Mouse (Mus musculus) kidney, adult 2 months (tissue): Measurements from ENCODE around the gene Klk5.

Experiments
- CTCF ChIP-seq: fragments of 200-500 bp; conservative IDR thresholded peaks from 2 replicates; pipeline ENCODE4 v1.5.1; 2011; ENCODE audit warnings: low read depth, mild to moderate bottlenecking, control low read depth, low read length, moderate library complexity, mixed read lengths; ENCODE audit not compliant: insufficient read depth, insufficient read length
- POLR2A ChIP-seq: fragments of 200-500 bp; IDR thresholded peaks from one replicate; pipeline ENCODE4 v1.6.1; 2011; ENCODE audit warnings: low read depth, low read length, control low read depth

DNA sequence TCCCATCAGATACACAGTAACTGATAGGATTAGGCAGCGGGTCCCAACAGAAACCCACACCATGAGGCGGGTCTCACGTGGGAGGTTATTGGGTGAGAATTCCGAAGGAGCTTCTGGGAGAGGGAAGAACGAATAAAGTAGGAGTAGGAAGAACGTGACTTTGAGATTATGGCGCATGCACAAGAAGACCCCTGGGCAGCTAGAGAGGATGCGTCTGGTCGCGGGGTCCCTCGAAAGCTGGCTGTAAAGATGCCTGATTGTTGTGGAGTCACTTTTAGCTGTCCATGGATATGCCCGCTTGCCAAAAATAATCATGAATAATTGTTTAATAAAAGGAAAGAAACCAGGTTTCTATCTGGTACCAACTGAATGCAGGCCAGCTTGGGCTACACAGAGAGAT, 15.7 kb downstream of the Klk5 start:
- no peak for TF ChIP-seq CTCF
- no peak for TF ChIP-seq POLR2A
